Mouse (Mus musculus): ENCODE data around the gene Meis3.

DNA sequence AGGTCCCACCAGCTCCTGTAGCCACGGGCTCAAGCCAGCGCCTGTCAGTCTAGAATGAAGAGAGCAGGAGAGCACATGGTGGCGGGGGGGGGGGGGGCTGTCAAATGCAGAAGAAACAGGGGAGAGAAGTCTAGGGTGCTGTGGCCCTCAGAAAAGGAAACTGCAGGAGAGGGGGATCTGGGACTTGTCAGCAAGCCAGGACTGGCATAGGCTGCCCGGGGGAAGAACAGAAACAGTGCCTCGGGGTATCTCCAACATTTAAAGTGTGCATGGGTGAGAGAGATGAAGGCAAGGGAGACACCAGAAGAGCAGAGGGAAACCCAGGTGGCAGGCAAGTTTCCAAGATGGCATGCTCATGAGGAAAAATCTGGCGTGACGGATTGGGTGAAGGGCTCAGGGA lies 12.9 kb upstream of the Meis3 start:
- TF ChIP-seq CTCF (IDR thresholded peaks at IDR 0.05; ENCODE audit: low read depth, low read length) (no peak), POLR2A (IDR thresholded peaks at IDR 0.05; ENCODE audit: insufficient read depth, low read length) (no peak)
